Mouse (Mus musculus) naive thymus-derived CD4-positive, alpha-beta T cell, adult 2 months (primary cell): Measurements from ENCODE around the gene Pdlim7.
A peak's percentile ranks its signal among the peaks of the same experiment; 100 is the strongest.

ENCODE experiments used
- DNase-seq: peaks from one replicate; pipeline ENCODE4 v3.0.0-alpha.2; 2011; ENCODE audit warnings: low read depth

Gene Pdlim7

DNA sequence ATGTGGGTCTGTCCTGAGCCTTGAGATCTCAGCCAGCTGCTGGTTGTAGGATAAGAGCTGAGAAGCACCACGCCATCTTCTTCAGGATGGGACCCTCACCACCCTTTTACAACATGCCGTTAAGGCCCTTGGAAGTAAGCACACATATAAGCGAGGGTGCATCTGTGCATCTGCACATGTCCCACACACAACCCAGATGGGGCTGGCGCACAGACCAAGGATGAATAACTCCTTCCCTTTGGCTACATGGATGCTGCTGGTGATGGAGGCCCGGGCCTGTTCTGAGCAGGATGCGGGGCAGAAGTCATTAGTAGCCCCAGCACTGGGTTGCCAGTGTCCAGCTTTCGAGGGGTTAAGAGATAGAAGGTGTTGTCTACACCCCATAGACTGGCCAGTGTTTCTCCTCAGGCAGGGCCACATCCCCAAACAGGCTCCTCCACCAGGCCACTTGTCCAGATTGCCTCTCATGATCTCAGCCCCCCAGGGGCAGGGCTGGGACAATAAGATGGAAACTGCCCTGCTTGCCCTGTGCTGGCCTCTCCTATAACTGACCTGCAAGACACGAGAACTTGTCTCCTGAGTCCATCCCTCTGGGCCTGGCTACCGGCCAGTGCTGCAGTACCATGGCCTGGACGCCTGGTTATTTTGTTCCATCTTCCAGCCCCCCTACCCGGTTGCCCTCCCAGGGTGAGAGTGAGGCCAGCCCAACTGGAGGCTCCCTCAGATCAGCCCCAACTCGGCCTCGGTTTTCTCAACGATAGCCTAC lies 27.3 kb downstream of the Pdlim7 start:
- no peak for DNase-seq

DNA sequence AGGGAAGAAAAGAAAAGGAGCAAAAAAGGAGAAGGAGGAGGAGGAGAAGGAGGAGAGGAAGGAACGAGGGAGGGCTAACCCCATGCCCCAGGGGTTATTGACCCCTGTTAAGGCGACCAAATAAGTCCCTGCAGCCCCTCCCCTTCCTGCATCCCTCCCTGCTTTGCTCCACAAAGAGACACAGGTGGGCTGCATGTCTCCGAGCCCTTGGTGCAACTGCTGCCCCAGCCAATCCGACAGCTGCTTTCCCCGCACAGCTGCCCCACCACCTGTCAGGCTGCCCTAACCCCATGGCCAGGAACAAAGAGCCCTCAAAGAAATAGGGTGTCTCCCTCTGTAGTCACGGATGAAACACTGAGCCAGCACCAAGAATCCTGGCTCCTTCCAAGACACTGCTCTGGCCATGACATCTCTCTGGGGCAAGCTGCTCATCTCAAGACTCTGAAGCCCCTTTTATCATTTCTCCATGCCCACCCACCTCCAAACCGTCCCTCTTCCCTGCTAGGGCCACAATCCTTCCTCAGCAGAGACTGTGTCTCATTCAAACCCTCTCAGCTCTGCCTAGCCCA lies 28.9 kb downstream of the Pdlim7 start:
- DNase-seq = no peak

DNA sequence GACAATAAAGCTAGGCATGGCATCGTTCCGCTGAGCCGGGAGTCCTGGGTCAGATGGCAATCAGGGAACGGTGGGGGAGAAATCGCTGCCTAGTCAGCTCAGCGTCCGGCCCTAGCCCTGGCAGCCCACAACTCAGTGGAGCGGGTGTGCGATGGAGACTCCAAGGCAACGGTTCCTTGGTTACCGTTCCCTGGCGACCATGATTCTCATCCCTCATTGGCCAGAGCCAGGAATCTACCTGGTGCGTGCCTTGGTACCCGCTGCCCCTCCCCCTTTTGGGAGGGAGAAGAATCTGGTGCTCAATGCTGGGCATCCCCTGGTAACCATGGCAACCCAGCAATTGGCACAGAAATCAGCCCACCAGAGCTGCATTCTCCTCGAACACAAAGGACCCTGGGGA lies 29.9 kb downstream of the Pdlim7 start:
- DNase-seq = no peak

DNA sequence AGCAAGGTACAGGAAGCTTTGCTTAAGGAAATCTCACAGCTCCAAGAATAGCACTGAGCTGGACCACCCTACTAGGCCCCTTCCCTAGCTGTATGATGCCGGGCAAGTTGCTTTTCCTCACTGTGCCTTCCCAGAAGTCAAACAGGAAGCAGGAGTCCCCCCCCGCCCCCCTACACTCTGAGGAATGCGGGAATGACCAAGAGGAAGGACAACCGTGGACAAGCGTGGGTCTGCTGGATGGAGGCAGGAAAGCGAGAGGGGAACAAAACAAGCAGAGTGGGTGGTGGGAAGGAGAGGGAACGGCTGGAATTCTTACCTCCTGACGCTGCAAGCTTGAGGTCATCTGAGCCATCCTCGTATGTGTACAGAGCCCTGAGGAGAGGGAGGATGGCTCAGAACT lies 30.4 kb downstream of the Pdlim7 start:
- DNase-seq = no peak

DNA sequence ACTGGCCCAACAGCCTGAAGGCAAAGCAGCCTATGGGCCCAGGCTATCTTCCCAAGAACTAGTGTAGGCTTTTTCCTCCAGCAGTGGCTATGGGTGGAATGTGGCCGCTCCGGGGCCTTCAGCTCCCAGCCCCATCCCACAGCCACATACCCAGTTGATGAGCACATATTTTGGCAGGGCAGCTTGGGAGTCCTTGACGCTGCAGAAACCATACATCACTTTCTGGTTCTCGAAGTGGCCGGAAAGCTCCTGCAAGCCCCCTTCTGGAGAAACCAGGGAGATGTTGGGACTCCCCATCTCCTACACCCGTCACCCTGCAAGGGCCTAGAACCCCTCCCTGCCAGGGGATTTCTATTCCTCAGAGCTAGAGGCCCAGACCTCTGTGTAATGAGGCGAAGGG lies 30.9 kb downstream of the Pdlim7 start:
- no peak for DNase-seq

DNA sequence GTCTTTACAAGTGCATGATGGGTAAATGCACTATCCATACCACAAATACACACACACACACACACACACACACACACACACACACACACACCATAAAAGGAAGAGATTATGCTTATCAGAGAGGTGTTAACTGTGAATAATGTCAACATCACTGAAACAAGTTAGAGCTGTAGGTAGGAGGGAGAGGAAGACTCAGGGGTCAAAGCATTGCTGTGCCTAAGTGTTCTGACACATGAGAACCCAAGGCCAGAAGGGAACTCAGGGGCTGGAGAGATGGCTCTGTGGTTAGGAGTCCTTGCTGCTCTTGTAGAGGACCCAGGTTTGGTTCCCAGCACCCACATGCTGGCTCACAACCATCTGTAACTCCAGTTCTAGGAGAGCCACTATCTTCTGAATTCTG lies 33.5 kb downstream of the Pdlim7 start:
- no peak for DNase-seq

DNA sequence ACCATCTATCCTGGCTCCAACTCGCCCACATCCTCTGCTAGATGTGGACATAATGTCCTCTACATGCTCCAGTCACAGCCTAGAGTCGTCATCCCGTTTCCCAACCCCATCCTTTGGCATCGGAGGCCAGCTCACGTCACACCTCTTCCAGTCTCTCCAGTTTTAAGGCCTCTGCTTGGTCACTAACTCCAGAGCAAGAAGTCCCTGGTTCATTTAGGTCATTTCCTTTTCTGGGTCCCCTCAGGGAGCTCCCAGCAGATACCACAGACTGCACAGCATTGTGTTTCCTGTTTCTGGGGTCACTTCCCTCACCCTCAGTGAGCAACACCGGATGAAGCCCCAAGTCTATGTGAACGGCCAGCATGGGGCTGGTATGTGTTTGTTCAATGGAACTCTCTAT lies 34.5 kb downstream of the Pdlim7 start:
- DNase-seq = no peak

DNA sequence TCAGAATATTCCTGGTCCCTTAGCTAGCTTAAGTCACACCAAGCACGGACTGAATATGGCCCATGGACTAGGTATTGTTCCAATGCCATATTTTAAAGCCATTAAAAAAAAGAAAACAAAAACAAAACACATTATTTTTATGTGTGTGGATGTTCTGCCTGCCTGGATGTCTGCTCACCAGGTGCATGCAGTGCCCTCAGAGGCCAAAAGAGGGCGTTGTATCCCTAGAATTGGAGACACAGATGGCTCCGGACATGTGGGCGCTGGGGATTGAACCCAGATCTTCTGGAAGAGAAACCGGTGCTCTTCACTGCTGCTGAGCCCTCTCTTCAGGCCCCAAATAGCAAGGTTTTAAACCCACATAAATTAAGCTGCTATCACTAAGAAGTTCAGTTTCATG lies 35.4 kb downstream of the Pdlim7 start:
- DNase-seq = peak; percentile 46

DNA sequence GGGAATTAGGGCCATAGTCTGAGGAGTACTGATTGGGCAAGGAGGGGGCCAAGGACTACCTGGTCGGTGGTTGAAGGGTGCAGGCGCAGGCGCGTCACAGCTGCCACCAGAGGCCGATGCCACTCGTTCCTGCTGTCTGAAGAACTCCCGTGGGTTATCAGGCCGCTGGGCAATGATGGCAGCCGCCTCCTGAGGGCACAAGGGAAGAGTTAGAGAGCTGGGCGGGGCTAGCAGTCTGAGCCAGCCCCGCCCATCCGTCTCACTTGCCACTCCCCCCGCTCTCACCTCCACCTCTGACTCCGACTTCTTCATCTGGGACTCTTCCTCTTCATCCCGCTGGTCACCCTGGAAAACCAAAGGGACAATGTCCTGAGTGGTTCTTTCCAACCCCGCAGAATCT lies 36.0 kb downstream of the Pdlim7 start:
- DNase-seq = no peak

DNA sequence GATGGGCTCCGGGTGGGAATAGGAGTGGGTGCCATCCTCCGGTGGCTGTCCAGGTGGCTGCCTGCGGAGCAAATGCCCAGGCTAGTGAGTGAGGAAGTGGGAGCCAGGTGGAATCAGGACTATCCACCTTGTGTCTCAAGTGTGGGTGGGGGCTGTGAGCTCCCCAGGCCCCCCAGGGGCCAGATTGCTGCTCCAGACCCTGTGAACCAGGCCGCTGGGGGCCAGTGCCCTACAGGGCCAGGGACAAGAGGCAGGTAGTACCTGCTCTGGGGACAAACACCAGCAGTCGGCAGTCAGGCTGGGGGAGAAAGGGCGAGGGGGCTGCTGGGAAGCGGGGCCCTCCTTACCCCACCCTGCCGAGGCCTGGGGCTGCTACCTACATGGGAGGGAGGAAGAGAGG lies 37.2 kb downstream of the Pdlim7 start:
- peak; percentile 16 for DNase-seq

DNA sequence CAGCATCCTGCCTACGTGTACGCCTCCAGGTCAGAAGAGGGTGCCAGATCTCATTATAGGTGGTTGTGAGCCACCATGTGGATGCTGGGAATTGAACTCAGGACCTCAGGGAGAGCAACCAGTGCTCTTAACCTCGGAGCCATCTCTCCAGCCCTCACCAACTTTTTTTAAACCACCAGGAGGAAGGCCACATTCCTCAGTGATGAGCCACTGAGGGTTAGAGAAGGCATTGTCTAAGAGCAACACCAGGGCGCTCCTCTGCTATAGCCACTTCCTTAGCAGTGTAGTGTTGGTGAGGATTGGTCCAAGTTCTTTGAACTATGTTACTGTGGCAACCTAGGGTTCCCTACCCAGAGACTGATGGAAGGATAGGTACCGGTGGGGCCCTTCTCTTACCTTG lies 37.7 kb downstream of the Pdlim7 start:
- DNase-seq = peak; percentile 12

DNA sequence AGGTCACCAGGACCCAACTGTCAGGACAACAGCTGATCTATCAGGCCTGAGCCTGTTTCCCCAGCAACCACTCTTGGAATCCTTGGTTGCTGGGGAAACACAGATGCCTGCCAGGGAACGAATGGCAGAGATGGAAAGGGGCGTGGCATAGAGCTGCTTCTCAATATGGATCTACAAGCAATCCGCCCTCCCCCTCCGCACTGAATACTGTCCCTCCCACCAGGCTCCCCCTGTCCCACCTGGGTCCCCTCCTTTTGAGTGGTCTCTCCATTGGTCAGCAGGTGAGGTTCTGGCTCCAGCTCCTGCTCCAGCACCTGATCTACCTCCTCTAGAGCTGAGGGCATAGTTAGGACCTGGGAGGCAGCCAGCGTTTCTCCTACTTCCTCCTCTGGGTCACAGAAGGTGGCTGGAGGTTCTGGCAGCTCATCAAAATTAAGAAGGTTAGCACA lies 38.8 kb downstream of the Pdlim7 start:
- peak; percentile 33 for DNase-seq

DNA sequence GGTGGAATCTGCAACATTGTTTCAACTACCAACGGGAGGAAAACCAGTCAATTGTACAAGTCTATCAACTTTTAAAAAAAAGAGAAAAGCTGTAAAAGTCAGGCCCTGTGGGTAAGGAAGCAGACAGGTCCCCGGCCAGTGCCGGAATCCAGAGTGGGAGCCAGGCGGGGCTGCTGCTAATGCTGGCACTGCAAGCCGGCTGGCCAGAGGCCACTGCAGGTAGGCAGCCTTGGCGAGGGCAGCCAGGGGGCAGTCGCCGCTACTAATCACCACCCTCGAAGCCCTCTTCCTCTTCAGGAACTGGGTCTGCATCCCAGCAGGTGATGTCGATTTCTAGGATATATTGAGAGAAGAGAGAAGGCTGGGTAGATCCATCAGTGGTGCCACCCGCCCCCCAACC lies 39.5 kb downstream of the Pdlim7 start:
- no peak for DNase-seq

DNA sequence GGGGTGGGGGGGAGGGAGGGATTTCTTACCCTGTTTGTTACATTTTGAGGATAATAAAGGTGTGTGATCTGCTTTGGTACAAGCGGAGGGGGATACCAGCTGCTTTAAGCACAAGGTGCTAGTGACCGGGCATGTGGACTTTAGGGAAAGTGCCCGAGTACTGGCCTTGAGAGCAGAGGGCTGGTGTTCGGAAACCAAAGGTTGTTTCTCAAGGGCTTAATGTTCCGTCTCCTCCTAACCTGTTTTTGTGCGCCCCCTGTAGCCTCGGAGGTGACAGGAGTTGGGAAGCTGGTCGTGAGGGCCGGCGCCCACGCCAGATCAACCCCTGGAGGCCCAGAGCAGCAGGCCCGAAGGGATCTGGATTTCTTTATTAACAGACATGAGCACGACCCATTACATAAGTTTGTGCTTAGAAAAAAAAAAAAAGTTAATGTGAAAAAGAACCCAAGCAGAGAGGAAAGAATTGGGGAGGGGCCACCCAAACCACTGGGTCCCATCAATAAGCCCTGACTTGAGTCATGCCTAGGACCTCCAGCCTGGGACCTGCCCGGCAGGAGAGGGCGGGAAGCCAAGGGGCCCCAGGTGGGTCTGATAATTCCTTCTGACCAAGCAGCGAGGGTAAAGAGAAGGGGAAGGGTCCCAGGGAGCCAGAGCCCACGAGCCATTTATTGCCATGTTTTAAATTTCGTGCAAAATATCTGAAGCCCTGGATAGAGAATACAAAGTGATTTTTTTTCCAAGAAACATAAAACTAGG lies 40.2 kb downstream of the Pdlim7 start:
- DNase-seq = peak; percentile 63

DNA sequence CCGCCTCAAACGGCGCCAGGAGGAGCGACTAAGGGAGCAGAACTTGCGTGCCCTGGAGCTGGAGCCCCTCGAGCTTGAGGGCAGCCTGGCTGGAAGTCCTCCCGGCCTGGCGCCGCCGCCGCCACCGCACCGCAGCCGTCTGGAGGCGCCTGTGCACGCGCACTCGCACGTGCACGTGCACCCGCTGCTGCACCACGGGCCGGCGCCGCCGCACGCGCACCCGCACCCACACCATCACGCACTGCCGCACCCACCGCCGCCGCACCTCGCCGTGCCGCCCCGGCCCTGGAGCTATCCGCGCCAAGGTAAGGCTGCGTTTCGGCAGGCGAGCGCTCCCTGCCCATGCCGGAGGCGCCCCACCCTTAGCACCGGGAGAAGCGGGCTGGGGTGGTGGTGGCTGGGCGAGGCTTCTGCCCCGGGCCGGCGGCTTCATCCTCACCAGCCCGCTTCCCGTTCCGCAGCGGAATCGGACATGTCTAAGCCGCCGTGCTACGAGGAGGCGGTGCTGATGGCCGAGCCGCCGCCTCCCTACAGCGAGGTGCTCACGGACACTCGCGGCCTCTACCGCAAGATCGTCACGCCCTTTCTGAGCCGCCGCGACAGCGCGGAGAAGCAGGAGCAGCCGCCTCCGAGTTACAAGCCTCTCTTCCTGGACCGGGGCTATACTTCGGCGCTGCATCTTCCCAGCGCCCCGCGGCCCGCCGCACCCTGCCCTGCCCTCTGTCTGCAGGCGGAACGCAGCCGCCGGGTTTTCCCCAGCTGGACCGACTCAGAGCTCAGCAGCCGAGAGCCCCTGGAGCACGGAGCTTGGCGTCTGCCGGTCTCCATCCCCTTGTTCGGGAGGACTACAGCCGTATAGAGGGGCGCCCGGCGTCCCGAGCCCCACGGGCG lies 41.1 kb downstream of the Pdlim7 start:
- peak; percentile 73 for DNase-seq

DNA sequence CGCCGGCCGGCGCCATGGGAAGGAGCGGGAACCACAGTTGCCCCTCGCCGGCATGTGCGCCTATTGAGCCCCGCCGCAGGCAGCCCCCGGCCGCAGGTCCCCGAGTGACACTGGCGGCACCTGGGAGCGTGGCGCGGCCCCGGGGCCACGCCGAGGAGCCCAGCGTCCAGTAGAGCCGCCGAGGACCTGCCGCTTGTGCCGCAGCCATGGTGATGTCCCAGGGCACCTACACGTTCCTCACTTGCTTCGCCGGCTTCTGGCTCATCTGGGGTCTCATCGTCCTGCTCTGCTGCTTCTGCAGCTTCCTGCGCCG lies 41.7 kb downstream of the Pdlim7 start:
- no peak for DNase-seq

DNA sequence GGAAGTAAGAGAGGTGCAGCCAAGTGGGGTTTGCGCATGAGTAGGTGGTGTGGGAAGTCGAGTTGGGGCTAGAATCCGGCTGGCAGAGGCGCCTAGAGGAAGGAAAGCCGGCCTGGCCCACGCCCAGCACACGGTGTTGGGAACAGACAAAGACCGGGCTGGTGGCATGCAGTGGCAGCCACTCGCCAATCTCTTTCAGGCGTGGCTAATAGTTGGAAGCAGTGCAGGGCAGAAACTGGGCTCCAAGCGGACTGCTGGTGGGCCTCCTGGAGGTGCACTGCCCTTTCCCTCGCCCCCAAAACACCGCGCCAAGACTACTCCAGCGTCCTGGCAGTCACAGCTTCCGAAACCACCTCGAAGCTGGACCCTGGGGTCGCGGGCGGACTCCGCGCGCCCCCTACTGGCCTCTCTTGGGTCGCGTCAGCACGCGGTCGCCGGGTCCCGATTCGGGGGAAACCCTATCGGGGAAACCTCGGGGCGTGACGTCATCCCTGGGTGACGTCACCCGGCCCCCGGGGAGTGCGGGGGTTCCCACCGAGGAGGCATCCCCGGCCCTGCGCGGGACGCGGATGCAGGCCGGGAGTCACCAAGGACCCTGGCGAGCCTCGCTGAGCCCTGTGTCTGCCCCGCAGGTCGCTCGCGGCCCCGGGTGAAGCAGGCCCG lies 42.2 kb downstream of the Pdlim7 start:
- peak; percentile 95 for DNase-seq

DNA sequence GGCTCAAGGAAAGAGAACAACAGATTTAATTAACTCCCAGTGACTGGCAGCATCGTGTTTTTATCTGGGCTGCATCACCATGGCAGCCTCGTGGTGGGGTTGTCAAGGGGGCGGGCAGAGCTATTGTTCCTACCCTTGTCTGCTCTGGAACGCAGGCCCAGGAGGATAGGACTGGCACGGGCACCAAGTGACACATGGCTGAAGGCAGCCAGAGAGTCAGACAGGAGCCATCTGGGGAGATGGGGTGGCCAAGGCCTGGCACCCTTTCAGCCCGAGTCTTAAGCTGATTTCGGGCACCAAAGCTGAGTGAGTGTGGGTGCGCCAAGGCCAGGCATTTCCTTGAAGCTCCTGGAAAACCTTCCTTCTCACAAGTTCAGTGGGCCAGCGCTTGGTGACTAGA lies 43.1 kb downstream of the Pdlim7 start:
- DNase-seq = no peak

DNA sequence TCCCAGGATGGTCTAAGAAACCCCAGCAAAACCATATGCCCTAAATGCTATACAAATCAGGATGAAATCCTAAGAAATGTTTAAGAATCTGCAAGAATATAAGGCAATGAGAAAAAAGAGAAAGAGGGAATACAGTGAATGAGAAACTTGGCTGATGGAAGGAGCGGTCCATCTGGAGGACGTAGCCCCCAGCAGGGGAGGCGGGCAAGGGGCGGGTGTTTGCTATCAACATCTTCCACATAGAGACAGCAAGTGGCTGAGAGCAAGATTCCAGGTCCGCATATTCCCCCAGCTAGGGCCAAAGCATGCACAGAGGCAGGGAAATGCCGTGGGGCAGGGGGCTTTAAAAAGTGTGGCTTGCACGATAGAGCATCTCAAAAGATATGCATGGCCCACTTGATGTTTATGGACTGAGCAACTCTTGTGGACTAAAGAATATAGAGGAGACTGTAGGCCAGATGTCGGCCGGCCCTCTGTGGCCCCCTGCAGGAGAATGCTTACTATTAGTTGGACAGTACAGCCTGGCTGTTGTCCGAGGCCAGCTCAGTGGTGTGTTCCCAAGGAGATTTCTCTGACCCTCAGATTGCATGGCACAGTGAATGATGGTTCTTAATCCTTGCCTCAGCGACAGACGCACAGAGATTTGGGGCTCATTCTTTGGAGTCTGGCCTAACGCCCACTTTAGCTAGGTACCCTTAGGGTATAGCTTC lies 44.5 kb downstream of the Pdlim7 start:
- no peak for DNase-seq

DNA sequence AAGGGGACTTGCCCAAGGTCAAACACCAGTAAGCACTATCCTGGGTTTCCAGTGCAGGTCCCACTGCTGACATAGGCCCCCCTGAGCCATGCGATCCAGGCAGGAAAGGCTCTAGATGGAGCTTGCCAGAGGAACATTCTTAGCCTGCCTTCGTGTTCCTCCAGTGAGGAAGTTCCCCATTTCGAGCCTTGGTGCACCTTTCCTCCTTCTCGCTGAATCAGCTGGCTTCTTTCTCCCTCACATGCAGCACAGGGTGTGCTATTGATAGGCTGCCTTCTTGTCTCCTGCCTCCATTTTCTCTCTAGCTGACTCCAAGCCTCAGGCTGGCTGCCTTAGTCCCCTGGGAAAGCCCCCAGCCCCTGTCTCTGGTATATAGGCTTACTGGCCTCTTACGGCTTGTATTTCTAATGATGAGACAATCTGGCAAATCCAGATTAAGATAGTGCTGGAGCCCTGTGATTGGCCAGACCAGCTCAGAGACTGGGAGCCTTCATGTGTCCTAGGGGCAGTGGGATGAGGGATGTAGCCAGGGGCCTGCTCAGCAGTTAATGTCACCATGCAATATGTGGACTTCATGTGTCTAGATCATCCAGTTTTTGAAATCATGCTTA lies 47.5 kb downstream of the Pdlim7 start:
- DNase-seq = no peak

DNA sequence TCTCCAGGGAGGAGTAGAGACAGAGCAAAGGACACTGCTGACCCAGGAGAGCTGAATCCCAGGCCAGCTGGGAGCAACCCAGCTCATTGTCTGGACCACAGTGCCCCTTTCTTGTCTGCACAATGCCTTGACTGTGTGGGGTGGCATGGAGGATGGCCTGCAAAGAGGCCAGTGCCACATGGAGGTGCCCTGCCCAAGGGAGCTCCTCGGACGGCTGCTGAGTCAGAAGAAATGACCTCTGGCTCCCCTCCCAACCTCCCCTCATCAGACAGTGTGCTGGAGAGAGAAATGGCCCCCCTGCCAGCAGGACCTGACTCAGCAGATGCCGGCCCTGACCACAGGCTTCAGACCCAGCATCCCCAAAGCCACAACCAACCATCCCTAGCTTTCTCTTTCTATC lies 48.3 kb downstream of the Pdlim7 start:
- no peak for DNase-seq
